Mouse (Mus musculus) testis, postnatal 14 days (tissue): ENCODE data around the gene Hpdl.
"Not testable (repeated sequence)": the region's sequence is repeated elsewhere in the genome, so short reads cannot be mapped to it uniquely, and the experiment has no call there.

ENCODE experiments used
- DNase-seq: peaks from one replicate; pipeline ENCODE4 v3.0.0; 2021; ENCODE audit warnings: low spot score

Gene Hpdl

GRCm38 (mm10) chr4:116821694-116822016 lies at the start of gene Hpdl:
Gene Hpdl, minus strand, starts transcription at chr4:116821707.
- DNase-seq: no peak

- DNase-seq: no peak
These were observed 48.4 kb upstream of the Hpdl start for GRCm38 (mm10) chr4:116869898-116870297.

GRCm38 (mm10) chr4:116862023-116862422 lies 40.5 kb upstream of the Hpdl start:
- no peak for DNase-seq

- DNase-seq: no peak
These were observed 38.2 kb upstream of the Hpdl start for GRCm38 (mm10) chr4:116859711-116860110.

- DNase-seq: no peak
These were observed 35.7 kb upstream of the Hpdl start for GRCm38 (mm10) chr4:116857203-116857602.

- no peak for DNase-seq
These were observed 32.8 kb upstream of the Hpdl start for GRCm38 (mm10) chr4:116854286-116854685.

GRCm38 (mm10) chr4:116849901-116850300 lies 28.4 kb upstream of the Hpdl start:
- no peak for DNase-seq

GRCm38 (mm10) chr4:116844324-116844723 lies 22.8 kb upstream of the Hpdl start:
- DNase-seq: no peak

GRCm38 (mm10) chr4:116840841-116841240 lies 19.3 kb upstream of the Hpdl start:
- DNase-seq: no peak

- DNase-seq: not testable (repeated sequence)
These were observed 18.6 kb upstream of the Hpdl start for GRCm38 (mm10) chr4:116840096-116840495.

GRCm38 (mm10) chr4:116838999-116839398 lies 17.5 kb upstream of the Hpdl start:
- no peak for DNase-seq

GRCm38 (mm10) chr4:116830070-116830368 lies 8.5 kb upstream of the Hpdl start:
- DNase-seq: no peak

GRCm38 (mm10) chr4:116829364-116830069 lies 8.0 kb upstream of the Hpdl start:
- DNase-seq: no peak

GRCm38 (mm10) chr4:116827819-116828218 lies 6.3 kb upstream of the Hpdl start:
- DNase-seq: no peak

- DNase-seq: peak; percentile 66
These were observed 3.1 kb upstream of the Hpdl start for GRCm38 (mm10) chr4:116824541-116825004.

GRCm38 (mm10) chr4:116820902-116821693 lies 409 bp downstream of the Hpdl start:
- peak; percentile 88 for DNase-seq

GRCm38 (mm10) chr4:116819968-116820901 lies 1.3 kb downstream of the Hpdl start:
- DNase-seq: peak; percentile 41

GRCm38 (mm10) chr4:116817486-116817885 lies 4.0 kb downstream of the Hpdl start:
- no peak for DNase-seq

- DNase-seq: no peak
These were observed 6.2 kb downstream of the Hpdl start for GRCm38 (mm10) chr4:116815276-116815675.

- no peak for DNase-seq
These were observed 10.5 kb downstream of the Hpdl start for GRCm38 (mm10) chr4:116811012-116811411.

- DNase-seq: peak; percentile 97
These were observed 14.0 kb downstream of the Hpdl start, which contains the start of the genes Toe1 and Mutyh for GRCm38 (mm10) chr4:116807197-116808129. Gene Toe1, minus strand, starts transcription at chr4:116807640. Gene Mutyh, plus strand, starts transcription at chr4:116807723.
